Mouse (Mus musculus) CH12.LX (cell line): Measurements from ENCODE around the gene BC048403.

Experiments used
- BHLHE40 ChIP-seq: IDR thresholded peaks from 2 replicates; pipeline ENCODE4 v1.6.1; 2011; ENCODE audit warnings: mild to moderate bottlenecking, low read depth, low read length, improper control_type of control experiment
- CTCF ChIP-seq, 2 experiments: IDR thresholded peaks in 1 of 2; conservative IDR thresholded peaks in 1 of 2; 2 replicates each; pipeline ENCODE4 v1.5.1; 2011 to 2012; ENCODE audit warnings: low read depth in 2 of 2, low read length in 2 of 2, improper control_type of control experiment in 1 of 2, inconsistent platforms in 1 of 2, mild to moderate bottlenecking in 1 of 2, moderate library complexity in 1 of 2
- E2F4 ChIP-seq: IDR thresholded peaks from 2 replicates; pipeline ENCODE4 v1.6.1; 2011; ENCODE audit warnings: low read depth, low read length, improper control_type of control experiment; ENCODE audit not compliant: insufficient replicate concordance
- GABPA ChIP-seq: IDR thresholded peaks from 2 replicates; pipeline ENCODE4 v1.6.1; 2012; ENCODE audit warnings: low read depth, low read length, improper control_type of control experiment, inconsistent platforms; ENCODE audit not compliant: insufficient replicate concordance
- MEF2A ChIP-seq: IDR thresholded peaks from 2 replicates; pipeline ENCODE4 v1.6.1; 2014; ENCODE audit warnings: low read depth, mild to moderate bottlenecking, inconsistent platforms, low read length, improper control_type of control experiment, borderline replicate concordance
- MYC ChIP-seq: IDR thresholded peaks from 2 replicates; pipeline ENCODE4 v1.6.1; 2011; ENCODE audit warnings: low read depth, mild to moderate bottlenecking, improper control_type of control experiment, low read length
- POLR2A ChIP-seq: IDR thresholded peaks from 2 replicates; pipeline ENCODE4 v1.6.1; 2011; ENCODE audit warnings: low read depth, mild to moderate bottlenecking, improper control_type of control experiment, low read length
- TCF12 ChIP-seq: IDR thresholded peaks from 2 replicates; pipeline ENCODE4 v1.6.1; 2014; ENCODE audit warnings: low read depth, mild to moderate bottlenecking, inconsistent platforms, low read length, improper control_type of control experiment
- USF2 ChIP-seq: conservative IDR thresholded peaks from 2 replicates; pipeline ENCODE4 v1.6.1; 2011; ENCODE audit warnings: low read depth, low read length, improper control_type of control experiment

GRCm38 (mm10) chr10:121694567-121694966 is 45.2 kb upstream of the BC048403 start:
- no peak for TF ChIP-seq GABPA
- no peak for TF ChIP-seq USF2
- peak in 1 of 2 experiments; percentile 21; a peak in 1 of 4 replicates for TF ChIP-seq CTCF (conservative IDR thresholded peaks at IDR 0.05 in 1 of 2, IDR thresholded peaks at IDR 0.05 in 1 of 2; ENCODE audit: low read depth in 2 of 2, low read length in 2 of 2)
- no peak for TF ChIP-seq MEF2A
- no peak for TF ChIP-seq MYC
- TF ChIP-seq E2F4, result no peak
- TF ChIP-seq TCF12, result no peak
- TF ChIP-seq BHLHE40, result no peak
- no peak for TF ChIP-seq POLR2A
